Mouse (Mus musculus): ENCODE results near the gene Ugcg. TPM values are rescaled to one million over a fixed set of nuclear protein-coding genes. Genes with fewer than 3 reads are reported as not detected.

Gene Ugcg
- polyA plus RNA-seq, 1 experiment = 62.0 TPM

GRCm38 (mm10) chr4:59190650-59191424, 1.8 kb downstream of the Ugcg start:
- Histone ChIP-seq H3K27ac (ENCODE audit: insufficient read depth, low read length) (no peak overlapping the region), H3K27me3 (ENCODE audit: control insufficient read depth, insufficient read depth, low read length) (no peaks in the 10 kb centered on the region), H3K4me3 (replicated peaks; ENCODE audit: insufficient read depth, low read depth, low read length) (no peak overlapping the region), H3K4me1 (ENCODE audit: control insufficient read depth, insufficient read depth, low read length) (peaks cover 2% of the 10 kb centered on the region)
- 67% methylated on average over 7 of the region's 7 CpGs for WGBS
- DNase-seq = no peak
- TF ChIP-seq POLR2A (IDR thresholded peaks at IDR 0.05; ENCODE audit: borderline replicate concordance, insufficient read depth, low read length) (no peak), CTCF (IDR thresholded peaks at IDR 0.05; ENCODE audit: borderline replicate concordance, insufficient read depth, low read depth, low read length) (no peak)

- H3K4me3 ChIP-seq (replicated peaks; ENCODE audit: insufficient read depth, low read depth, low read length) = no peak overlapping the region
- H3K27ac ChIP-seq (ENCODE audit: insufficient read depth, low read length) = no peak overlapping the region
- TF ChIP-seq POLR2A (IDR thresholded peaks at IDR 0.05; ENCODE audit: borderline replicate concordance, insufficient read depth, low read length) (no peak), CTCF (IDR thresholded peaks at IDR 0.05; ENCODE audit: borderline replicate concordance, insufficient read depth, low read depth, low read length) (no peak)
- DNase-seq = no peak
- H3K4me1 ChIP-seq (ENCODE audit: control insufficient read depth, insufficient read depth, low read length) = peaks cover 10% of the 10 kb centered on the region
- 93% methylated on average over 13 of the region's 13 CpGs for WGBS
- no peaks in the 10 kb centered on the region for H3K27me3 ChIP-seq (ENCODE audit: control insufficient read depth, insufficient read depth, low read length)
Observed at GRCm38 (mm10) chr4:59194731-59195496, 5.9 kb downstream of the Ugcg start.

GRCm38 (mm10) chr4:59196346-59197077, 7.5 kb downstream of the Ugcg start:
- WGBS = 39% methylated on average over 12 of the region's 12 CpGs
- Histone ChIP-seq H3K27ac (ENCODE audit: insufficient read depth, low read length) (no peak overlapping the region), H3K4me3 (replicated peaks; ENCODE audit: insufficient read depth, low read depth, low read length) (no peak overlapping the region), H3K27me3 (ENCODE audit: control insufficient read depth, insufficient read depth, low read length) (no peaks in the 10 kb centered on the region), H3K4me1 (ENCODE audit: control insufficient read depth, insufficient read depth, low read length) (peaks cover 13% of the 10 kb centered on the region)
- no peak for DNase-seq
- TF ChIP-seq CTCF (IDR thresholded peaks at IDR 0.05; ENCODE audit: borderline replicate concordance, insufficient read depth, low read depth, low read length) (no peak), POLR2A (IDR thresholded peaks at IDR 0.05; ENCODE audit: borderline replicate concordance, insufficient read depth, low read length) (no peak)

DNA sequence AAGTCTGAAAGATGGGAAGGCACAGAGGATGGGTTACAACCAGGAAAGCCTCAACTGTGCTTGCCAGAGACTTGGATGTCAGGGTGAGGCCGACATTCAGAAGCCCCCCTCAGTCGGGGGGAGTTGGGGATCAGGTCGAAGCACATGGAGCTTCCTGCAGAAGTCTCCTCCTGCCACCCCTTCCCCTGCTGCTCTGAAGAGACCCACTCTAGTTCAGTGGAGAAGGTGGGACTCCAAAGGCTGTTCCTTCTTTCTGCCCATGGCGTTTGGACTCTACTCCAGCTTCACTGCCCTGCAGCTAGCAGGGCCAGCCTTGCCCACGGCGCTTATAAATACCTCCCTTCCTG, 8.0 kb downstream of the Ugcg start:
- 44% methylated on average over 6 of the region's 6 CpGs for WGBS

DNA sequence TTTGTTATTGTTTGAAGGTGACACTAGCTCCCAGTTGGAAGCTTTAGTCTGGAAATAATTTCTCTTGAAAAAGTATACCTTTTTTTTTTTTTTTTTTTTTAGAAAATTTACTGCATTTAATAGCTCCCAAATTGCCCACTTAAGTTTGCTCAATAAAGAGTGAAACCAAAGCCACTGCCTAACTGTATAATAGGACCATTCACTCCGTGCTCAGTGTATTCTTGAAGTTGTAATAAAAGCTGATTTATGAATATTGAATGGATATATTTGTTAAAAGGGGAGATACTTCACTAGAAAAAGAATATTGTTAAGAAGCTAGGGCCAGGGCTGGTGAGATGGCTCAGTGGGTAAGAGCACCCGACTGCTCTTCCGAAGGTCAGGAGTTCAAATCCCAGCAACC, 8.4 kb downstream of the Ugcg start:
- TF ChIP-seq CTCF (IDR thresholded peaks at IDR 0.05; ENCODE audit: borderline replicate concordance, insufficient read depth, low read depth, low read length) = no peak
- no peak for TF ChIP-seq POLR2A (IDR thresholded peaks at IDR 0.05; ENCODE audit: borderline replicate concordance, insufficient read depth, low read length)
- Histone ChIP-seq H3K27me3 (ENCODE audit: control insufficient read depth, insufficient read depth, low read length) (no peaks in the 10 kb centered on the region), H3K4me1 (ENCODE audit: control insufficient read depth, insufficient read depth, low read length) (peaks cover 13% of the 10 kb centered on the region), H3K27ac (ENCODE audit: insufficient read depth, low read length) (no peak overlapping the region), H3K4me3 (replicated peaks; ENCODE audit: insufficient read depth, low read depth, low read length) (no peak overlapping the region)
- DNase-seq = no peak
- WGBS = 87% methylated on average over 3 of the region's 3 CpGs

More for the DNA sequence above, 8.0 kb downstream of the Ugcg start:
- Histone ChIP-seq H3K27ac (ENCODE audit: insufficient read depth, low read length) (no peak overlapping the region), H3K27me3 (ENCODE audit: control insufficient read depth, insufficient read depth, low read length) (no peaks in the 10 kb centered on the region), H3K4me3 (replicated peaks; ENCODE audit: insufficient read depth, low read depth, low read length) (no peak overlapping the region), H3K4me1 (ENCODE audit: control insufficient read depth, insufficient read depth, low read length) (peaks cover 13% of the 10 kb centered on the region)
- DNase-seq = no peak
- TF ChIP-seq CTCF (IDR thresholded peaks at IDR 0.05; ENCODE audit: borderline replicate concordance, insufficient read depth, low read depth, low read length) (no peak), POLR2A (IDR thresholded peaks at IDR 0.05; ENCODE audit: borderline replicate concordance, insufficient read depth, low read length) (no peak)

DNA sequence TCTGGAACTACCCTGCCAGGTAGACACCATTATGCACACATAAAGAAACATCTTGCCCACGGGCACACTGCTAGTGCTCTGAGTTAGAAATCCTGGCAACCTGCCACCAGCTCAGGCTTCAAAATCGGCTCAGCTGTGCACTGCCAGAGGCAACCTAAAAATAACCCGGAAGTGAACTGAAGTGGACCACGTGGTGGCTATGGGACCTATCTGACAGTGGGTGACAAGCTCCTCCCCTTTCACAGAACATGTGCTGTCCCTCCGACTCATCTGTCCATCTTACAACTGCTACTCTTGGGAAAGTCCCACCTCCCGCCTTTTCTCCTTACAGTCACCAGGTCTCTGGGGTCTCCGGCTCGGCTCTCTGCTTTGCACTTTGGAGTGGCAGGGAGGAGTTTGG, 10.3 kb downstream of the Ugcg start:
- 26% methylated on average over 8 of the region's 8 CpGs for WGBS
- H3K27me3 ChIP-seq (ENCODE audit: control insufficient read depth, insufficient read depth, low read length) = no peaks in the 10 kb centered on the region
- no peak overlapping the region for H3K4me3 ChIP-seq (replicated peaks; ENCODE audit: insufficient read depth, low read depth, low read length)
- DNase-seq = peak; percentile 40 to 52
- TF ChIP-seq POLR2A (IDR thresholded peaks at IDR 0.05; ENCODE audit: borderline replicate concordance, insufficient read depth, low read length) (no peak), CTCF (IDR thresholded peaks at IDR 0.05; ENCODE audit: borderline replicate concordance, insufficient read depth, low read depth, low read length) (no peak)
- peaks cover 13% of the 10 kb centered on the region for H3K4me1 ChIP-seq (ENCODE audit: control insufficient read depth, insufficient read depth, low read length)
- H3K27ac ChIP-seq (ENCODE audit: insufficient read depth, low read length) = no peak overlapping the region

DNA sequence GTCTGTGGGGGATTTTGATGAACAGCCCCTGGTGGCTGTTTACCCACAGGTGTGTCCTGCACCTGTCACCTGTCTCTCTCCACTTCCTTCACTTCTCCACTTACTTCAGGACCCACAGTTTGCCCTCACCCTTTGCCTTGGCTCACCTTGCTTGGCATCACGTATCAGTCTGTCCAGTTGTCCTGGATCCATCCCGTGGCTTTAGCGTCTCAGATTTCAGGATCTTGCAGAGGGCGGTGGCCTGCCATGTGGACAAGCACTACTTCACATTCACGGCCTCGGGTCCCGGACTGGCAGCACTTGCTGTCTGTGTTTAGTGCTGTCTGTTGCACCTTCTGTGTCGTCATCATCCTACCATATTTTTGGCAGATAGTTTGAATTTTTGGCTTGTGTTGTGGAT, 10.7 kb downstream of the Ugcg start:
- DNase-seq = no peak
- Histone ChIP-seq H3K27ac (ENCODE audit: insufficient read depth, low read length) (no peak overlapping the region), H3K27me3 (ENCODE audit: control insufficient read depth, insufficient read depth, low read length) (no peaks in the 10 kb centered on the region), H3K4me3 (replicated peaks; ENCODE audit: insufficient read depth, low read depth, low read length) (no peak overlapping the region), H3K4me1 (ENCODE audit: control insufficient read depth, insufficient read depth, low read length) (peaks cover 12% of the 10 kb centered on the region)
- WGBS = 23% methylated on average over 8 of the region's 8 CpGs
- TF ChIP-seq CTCF (IDR thresholded peaks at IDR 0.05; ENCODE audit: borderline replicate concordance, insufficient read depth, low read depth, low read length) = no peak
- no peak for TF ChIP-seq POLR2A (IDR thresholded peaks at IDR 0.05; ENCODE audit: borderline replicate concordance, insufficient read depth, low read length)
